Mouse (Mus musculus) kidney, postnatal 14 days (tissue): ENCODE data around the gene Sox1.

ENCODE experiments used
- DNase-seq: peaks from one replicate; pipeline ENCODE4 v3.0.0; 2022; ENCODE audit warnings: mixed read lengths

The Sox1 gene

GRCm38 (mm10) chr8:12395071-12396031 lies at the start of gene Sox1:
Gene Sox1 (plus strand): TSS chr8:12395295.
- DNase-seq, result peak; percentile 49

- no peak for DNase-seq
Measured at GRCm38 (mm10) chr8:12345881-12346280, 49.2 kb upstream of the Sox1 start.

DNA sequence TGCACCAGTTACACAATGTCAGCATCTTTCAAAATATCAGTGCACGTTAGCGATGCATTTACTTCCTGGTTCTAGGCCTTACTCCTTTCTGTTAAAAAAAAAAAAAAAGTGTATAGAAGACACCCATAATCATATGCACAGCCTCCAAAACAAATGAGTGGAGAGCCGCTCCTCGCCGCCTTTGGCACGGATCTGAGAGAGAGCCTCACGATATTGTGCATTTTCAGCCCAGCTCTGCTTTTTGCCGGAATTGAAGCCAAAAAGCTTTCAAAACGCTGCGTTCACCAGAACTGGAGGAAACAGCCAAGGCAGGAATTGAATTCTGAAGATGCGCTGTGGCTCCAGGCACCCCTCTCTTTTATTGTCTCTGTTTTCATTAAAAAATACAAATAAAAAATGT lies 48.2 kb upstream of the Sox1 start:
- no peak for DNase-seq

GRCm38 (mm10) chr8:12348306-12348705 lies 46.8 kb upstream of the Sox1 start:
- no peak for DNase-seq

DNA sequence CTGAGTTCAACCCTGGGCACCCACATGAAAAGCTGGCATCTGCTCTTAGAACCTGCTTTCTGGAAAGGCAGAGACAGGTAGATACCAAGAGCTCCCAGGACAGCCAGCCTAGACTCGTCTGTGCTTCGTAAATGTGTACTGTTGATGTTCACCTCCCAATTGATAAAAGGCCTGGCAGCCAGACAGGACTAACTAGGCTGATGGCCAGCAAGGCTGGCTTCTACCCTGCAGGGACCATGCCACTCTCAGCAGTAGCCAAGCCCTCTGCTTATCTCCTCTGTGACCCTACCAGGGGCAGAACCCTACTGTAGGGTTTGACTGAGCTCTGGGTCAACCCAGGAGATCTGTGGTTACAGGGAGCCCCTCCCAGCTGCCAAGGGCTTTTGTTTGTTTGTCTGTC lies 45.5 kb upstream of the Sox1 start:
- no peak for DNase-seq

DNA sequence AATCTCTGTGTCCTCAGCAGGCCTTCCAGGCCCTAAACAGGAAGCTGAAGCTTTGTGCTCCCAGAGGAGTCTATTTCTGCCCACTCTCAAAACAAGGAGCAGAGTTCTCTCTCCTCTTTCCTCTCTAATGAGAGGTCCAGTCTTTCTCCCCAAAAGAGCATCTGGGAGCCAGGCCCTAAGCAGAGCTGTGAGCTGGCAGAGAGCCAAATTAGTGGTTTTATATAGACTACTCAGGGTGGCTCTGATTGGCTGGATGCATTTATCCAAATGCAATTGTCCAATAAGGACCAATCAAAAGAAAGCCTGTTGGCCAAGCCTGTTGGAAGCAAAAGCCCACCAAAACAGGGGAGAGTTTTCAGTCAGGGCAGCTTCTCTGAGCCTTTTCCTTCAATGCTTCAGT lies 44.0 kb upstream of the Sox1 start:
- DNase-seq, result no peak

GRCm38 (mm10) chr8:12354406-12355025 lies 40.6 kb upstream of the Sox1 start:
- no peak for DNase-seq

- DNase-seq, result no peak
Measured at GRCm38 (mm10) chr8:12368161-12368560, 26.9 kb upstream of the Sox1 start.

- no peak for DNase-seq
Measured at GRCm38 (mm10) chr8:12368856-12369255, 26.2 kb upstream of the Sox1 start.

DNA sequence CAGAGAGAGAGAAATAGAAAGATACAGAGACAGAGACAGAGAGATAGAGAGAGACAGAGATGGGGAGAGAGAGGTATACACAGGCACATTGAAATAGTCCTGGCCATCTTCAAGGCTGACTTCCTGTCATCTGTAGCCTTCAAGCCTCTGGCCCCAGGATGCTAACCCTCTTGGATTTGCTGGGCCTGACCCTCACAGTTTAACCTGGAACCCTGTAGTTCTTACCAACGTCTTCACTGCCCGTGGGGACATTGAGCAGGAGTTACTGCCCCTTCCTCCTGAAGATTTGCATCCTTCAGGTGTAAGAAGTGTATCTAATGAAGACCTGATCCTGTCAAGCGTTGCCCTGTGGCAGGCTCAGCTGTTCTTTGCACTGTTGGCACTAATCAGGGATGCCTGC lies 14.0 kb upstream of the Sox1 start:
- no peak for DNase-seq

DNA sequence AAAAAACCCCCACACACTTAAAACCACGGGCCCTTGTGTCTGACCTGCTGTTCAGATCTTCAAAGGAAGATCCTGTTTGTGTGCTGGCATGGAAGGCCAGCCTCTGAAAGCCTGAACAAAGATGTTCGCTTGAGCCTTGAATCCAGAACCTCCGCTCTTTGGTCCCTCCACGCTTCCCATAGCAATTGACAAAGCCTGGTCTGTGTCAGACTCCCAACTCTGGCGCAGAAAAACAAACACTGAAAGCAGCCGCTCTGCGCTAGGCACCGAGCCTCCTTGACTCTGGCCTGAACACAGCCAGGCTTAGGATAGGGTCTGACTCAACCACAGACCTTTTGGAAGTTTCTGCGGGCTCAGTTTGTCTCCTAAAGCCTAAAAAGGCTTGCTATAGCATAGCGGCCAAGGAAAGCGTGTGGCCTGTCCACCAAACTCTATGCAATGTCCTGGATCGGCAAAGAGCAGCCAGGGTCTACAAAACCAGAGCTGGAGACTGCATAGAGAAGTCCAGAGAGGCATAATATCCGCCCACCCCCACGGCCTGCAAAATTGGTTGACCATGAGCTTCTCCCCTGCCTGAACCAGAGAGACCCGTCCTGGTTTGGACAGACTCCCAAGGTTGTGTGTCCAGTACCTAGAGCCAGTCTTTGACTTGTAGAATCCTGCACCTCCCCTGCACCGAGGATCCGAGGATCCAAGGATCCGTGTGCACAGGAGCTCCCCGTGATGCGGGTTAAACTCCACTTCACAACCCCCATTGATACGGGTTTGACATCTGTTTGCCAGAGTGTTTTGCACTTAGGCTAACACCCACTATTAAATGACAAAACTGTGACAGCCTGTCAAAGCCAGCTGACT lies 12.2 kb upstream of the Sox1 start:
- DNase-seq, result no peak

GRCm38 (mm10) chr8:12383979-12384890 lies 10.9 kb upstream of the Sox1 start:
- DNase-seq, result no peak

DNA sequence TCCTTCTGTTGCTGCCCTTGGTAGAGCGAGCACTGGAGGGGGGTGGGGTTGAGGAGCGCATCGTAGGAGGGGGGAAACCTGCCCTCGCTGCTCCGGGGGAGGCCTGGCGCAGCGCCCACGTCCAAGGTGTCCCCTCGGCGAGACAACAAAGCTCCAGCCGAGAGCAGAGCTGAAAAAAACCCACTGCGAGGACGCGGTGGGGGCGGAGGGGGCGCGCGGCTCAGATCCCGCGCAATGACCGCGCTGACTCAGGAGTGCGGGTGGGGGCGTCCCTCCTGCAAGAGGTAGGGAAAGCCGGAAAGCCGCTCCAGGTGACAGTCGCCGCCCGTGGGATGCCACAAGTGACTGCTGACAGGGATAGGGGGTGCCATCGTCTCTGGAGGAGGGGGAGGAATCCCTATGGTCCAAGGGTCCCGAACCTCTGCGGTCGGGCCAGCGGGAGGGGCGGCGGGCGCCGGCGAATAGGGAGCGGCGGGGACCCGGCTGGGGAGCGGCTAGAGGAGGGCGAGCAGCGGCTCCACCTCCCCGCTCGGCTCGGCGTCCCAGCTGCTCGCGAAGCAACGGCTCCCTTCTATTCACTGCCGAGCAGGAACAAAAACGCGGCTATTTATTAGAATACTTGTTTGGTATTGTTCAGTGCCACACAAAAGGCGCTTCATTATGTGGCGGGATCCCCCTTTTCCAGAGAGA lies 10.0 kb upstream of the Sox1 start:
- no peak for DNase-seq

- DNase-seq, result no peak
Measured at GRCm38 (mm10) chr8:12385686-12386488, 9.2 kb upstream of the Sox1 start.

GRCm38 (mm10) chr8:12386530-12387222 lies 8.4 kb upstream of the Sox1 start:
- no peak for DNase-seq

DNA sequence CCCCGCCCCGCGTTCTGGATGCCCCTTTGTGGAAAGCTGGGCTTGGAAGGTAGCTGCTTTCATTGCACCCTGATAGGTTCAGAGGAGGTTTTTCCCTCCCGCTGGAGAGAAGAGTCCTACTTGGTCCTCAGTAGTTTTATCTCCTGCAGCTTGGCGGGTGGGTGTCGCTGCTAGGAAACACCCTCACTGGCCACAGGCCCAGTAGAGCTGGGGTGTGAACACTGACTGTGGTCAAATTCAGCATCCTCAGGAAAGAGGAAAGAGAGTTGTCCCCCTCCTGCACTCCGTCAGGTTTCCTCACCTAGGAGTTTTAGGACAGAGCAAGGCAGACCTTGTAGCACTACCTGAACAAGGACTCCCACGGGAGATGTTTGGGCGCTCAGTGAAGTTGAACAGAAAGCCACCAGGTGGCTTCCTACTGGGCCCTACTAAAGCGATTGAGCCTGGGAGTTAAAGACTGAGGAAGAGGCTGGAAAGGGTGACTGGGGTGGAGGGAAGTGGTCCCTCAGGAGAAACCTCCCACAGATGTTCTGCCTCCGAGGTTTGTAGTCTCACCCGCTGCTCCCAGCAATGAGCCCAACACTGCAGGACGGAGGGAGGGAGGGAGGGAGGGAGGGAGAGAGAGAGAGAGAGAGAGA lies 7.8 kb upstream of the Sox1 start:
- DNase-seq, result no peak

DNA sequence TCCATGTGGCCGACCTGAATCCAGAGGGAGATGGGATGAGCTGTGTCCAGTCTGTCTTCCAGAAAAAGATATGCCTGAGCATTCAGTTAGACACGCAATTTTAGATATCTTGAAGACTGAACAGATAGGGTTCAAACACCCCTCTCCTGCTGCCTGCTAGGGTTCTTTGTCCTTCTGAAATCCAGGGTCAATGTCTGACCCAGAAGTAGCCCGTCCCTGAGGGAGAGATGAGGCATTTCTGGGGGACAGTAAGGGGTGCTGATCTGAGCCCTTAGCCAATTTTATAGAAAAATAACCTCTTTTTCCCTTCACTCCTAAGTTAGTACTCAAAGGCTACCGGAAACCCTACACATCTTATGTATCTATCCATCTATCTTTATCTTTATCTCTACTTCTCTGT lies 7.2 kb upstream of the Sox1 start:
- no peak for DNase-seq

GRCm38 (mm10) chr8:12388390-12389115 lies 6.5 kb upstream of the Sox1 start:
- no peak for DNase-seq

GRCm38 (mm10) chr8:12389116-12389471 lies 6.0 kb upstream of the Sox1 start:
- no peak for DNase-seq
